In the genomic region with DNA sequence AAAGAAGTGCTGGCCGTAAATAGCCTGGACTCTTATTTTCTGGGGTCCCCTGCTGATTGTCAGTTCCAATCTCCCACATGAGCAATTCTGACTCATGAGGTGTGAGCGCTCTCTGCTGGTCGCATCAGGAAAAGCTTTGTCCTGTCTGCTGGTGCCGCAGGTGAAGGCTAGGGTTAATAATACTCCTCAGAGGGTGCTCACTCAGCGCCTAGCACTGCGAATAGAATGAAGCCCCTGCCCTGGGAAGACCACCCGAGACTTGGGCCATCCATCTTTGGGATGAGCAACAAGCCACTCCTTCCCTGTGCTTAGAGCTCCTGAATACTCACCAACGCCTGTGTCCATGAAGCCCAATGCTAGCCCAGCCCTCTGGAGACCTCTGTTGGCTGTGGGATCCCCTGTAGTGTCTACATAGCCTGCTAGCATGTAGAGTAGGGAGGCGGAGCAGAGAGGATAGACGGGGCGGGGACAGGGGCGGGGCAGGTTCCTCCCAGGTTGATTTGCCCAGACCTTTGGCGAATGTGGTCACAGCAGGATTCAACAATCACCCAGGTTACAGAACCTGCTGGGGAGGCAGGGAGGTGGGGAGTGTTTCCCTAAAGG, we compare ENCODE assay signal across 8 mouse cellular contexts. TPM values are rescaled to one million over a fixed set of nuclear protein-coding genes. Genes with fewer than 3 reads are reported as not detected.
DNase-seq lines count a peak whose midpoint lies in the region; ATAC-seq lines count a peak whose summit lies in the region.

No protein-coding gene starts in this region.

- peak; percentile 67 for DNase-seq in ovary, postnatal 14 days (ENCODE audit: low spot score)
- no peak for DNase-seq in ovary, postnatal 10 days (ENCODE audit: low spot score)
- DNase-seq in cerebellum, adult 8-10 months, result peak; percentile 82
- peak; percentile 71 for DNase-seq in forelimb bud, embryonic 11.5 days (ENCODE audit: low read depth, low spot score)
- DNase-seq in limb, embryonic 10.5 days (ENCODE audit: low spot score), result peak; percentile 75
- DNase-seq in spleen, postnatal 4 days (ENCODE audit: low spot score in 2 of 2), result peak; percentile 81 to 91

- H3K9ac ChIP-seq in hindbrain, embryonic 16.5 days (ENCODE audit: low read depth, low read length), result no peak overlapping the region
- H3K9ac ChIP-seq in midbrain, embryonic 12.5 days (replicated peaks), result no peak overlapping the region

- H3K4me3 ChIP-seq in hindbrain, embryonic 16.5 days (ENCODE audit: low read length), result no peak overlapping the region
- no peak overlapping the region for H3K4me3 ChIP-seq in limb, embryonic 10.5 days
- no peak overlapping the region for H3K4me3 ChIP-seq in midbrain, embryonic 12.5 days

- no peak overlapping the region for H3K4me2 ChIP-seq in hindbrain, embryonic 16.5 days (ENCODE audit: low read length)
- H3K4me2 ChIP-seq in midbrain, embryonic 12.5 days (replicated peaks), result no peak overlapping the region

- peaks cover 17% of the 10 kb centered on the region for H3K36me3 ChIP-seq in hindbrain, embryonic 16.5 days (ENCODE audit: control insufficient read depth, insufficient read depth, low read length)
- peaks cover 30% of the 10 kb centered on the region for H3K36me3 ChIP-seq in limb, embryonic 10.5 days
- H3K36me3 ChIP-seq in midbrain, embryonic 12.5 days, result peaks cover 40% of the 10 kb centered on the region

- peak; percentile 67 for ATAC-seq in hindbrain, embryonic 16.5 days
- ATAC-seq in midbrain, embryonic 12.5 days (ENCODE audit: low FRiP score, low read depth), result peak; percentile 59

- H3K27me3 ChIP-seq in hindbrain, embryonic 16.5 days (replicated peaks; ENCODE audit: control insufficient read depth, insufficient read depth, low read length), result no peaks in the 10 kb centered on the region
- no peaks in the 10 kb centered on the region for H3K27me3 ChIP-seq in limb, embryonic 10.5 days (ENCODE audit: low read depth, poor library complexity, severe bottlenecking)
- no peaks in the 10 kb centered on the region for H3K27me3 ChIP-seq in midbrain, embryonic 12.5 days

- H3K4me1 ChIP-seq in hindbrain, embryonic 16.5 days (ENCODE audit: control insufficient read depth, insufficient read depth, low read depth, low read length), result peaks cover 6% of the 10 kb centered on the region; the same call in 1 of the 2 replicates
- H3K4me1 ChIP-seq in limb, embryonic 10.5 days, result peaks cover 26% of the 10 kb centered on the region
- peaks cover 3% of the 10 kb centered on the region; the same call in 1 of the 2 replicates for H3K4me1 ChIP-seq in midbrain, embryonic 12.5 days

- peak overlapping the region; percentile 21; the same call in 1 of the 2 replicates for H3K27ac ChIP-seq in hindbrain, embryonic 16.5 days (ENCODE audit: low read depth, low read length)
- H3K27ac ChIP-seq in limb, embryonic 10.5 days, result no peak overlapping the region
- no peak overlapping the region; the same call in 1 of the 2 replicates for H3K27ac ChIP-seq in midbrain, embryonic 12.5 days (replicated peaks)

- WGBS in hindbrain, embryonic 16.5 days, result 3% methylated on average over 13 of the region's 13 CpGs
- WGBS in limb, embryonic 10.5 days, result 2% methylated on average over 13 of the region's 13 CpGs
- 4% methylated on average over 13 of the region's 13 CpGs for WGBS in midbrain, embryonic 12.5 days

- no peaks in the 10 kb centered on the region for H3K9me3 ChIP-seq in hindbrain, embryonic 16.5 days (ENCODE audit: control insufficient read depth, low read length)
- no peaks in the 10 kb centered on the region for H3K9me3 ChIP-seq in limb, embryonic 10.5 days (replicated peaks)
- 0 out of 2 replicates have a peak, but pooled peaks cover 3% of the 10 kb centered on the region for H3K9me3 ChIP-seq in midbrain, embryonic 12.5 days

RNA-seq across cellular contexts. Expression of gene Mnt, which starts 17.3 kb away (rescaled TPM):
- 7.3 and 8.4 TPM in 2 replicates for polyA plus RNA-seq in hindbrain, embryonic 16.5 days (2015; fragmentation: Nextera tagmentation; extraction: Ambion mirVana)
- polyA plus RNA-seq in limb, embryonic 10.5 days (2016; fragmentation: Nextera tagmentation; extraction: Ambion mirVana), result 4.8 and 5.7 TPM in 2 replicates
- 8.7 TPM in 2 replicates for polyA plus RNA-seq in midbrain, embryonic 12.5 days (2016; fragmentation: Nextera tagmentation; extraction: Ambion mirVana)

RNA-seq across cellular contexts. Expression of gene Sgsm2, which starts 48.8 kb away (rescaled TPM):
- 25.1 and 27.2 TPM in 2 replicates for polyA plus RNA-seq in hindbrain, embryonic 16.5 days (2015; fragmentation: Nextera tagmentation; extraction: Ambion mirVana)
- polyA plus RNA-seq in limb, embryonic 10.5 days (2016; fragmentation: Nextera tagmentation; extraction: Ambion mirVana), result 3.0 and 4.1 TPM in 2 replicates
- 16.2 and 19.0 TPM in 2 replicates for polyA plus RNA-seq in midbrain, embryonic 12.5 days (2016; fragmentation: Nextera tagmentation; extraction: Ambion mirVana)

RNA-seq across cellular contexts. Expression of gene Tsr1, which starts 49.9 kb away (rescaled TPM):
- 26.1 and 29.6 TPM in 2 replicates for polyA plus RNA-seq in hindbrain, embryonic 16.5 days (2015; fragmentation: Nextera tagmentation; extraction: Ambion mirVana)
- 55.3 and 61.4 TPM in 2 replicates for polyA plus RNA-seq in limb, embryonic 10.5 days (2016; fragmentation: Nextera tagmentation; extraction: Ambion mirVana)
- polyA plus RNA-seq in midbrain, embryonic 12.5 days (2016; fragmentation: Nextera tagmentation; extraction: Ambion mirVana), result 36.0 and 36.4 TPM in 2 replicates
